Mouse (Mus musculus): ENCODE results near the gene D7Ertd443e.

DNA sequence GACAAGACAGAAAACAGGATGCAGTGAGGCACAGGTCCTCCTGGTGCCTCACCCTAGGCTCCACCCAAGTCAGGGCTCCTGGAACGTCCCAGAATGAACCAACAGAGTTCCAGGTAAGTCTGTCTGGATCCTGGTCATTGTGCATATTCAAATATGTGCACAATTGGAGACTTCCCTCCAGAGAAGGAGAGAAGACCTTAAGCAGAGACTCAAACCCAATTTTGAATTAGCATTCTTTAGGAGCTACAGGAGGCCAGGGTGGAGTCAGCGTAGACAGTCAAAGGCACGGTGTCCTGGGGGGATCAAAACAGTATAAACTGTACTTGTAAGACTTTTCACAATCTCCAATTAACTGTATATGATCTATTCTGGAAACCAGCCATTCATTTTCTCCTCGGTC, 113.0 kb downstream of the D7Ertd443e start:
- no peak for TF ChIP-seq POLR2AphosphoS2 (IDR thresholded peaks at IDR 0.05; ENCODE audit: low read length)
- no peak for TF ChIP-seq ZC3H11A (IDR thresholded peaks at IDR 0.05; ENCODE audit: low read depth, low read length)
- TF ChIP-seq MAX (IDR thresholded peaks at IDR 0.05; ENCODE audit: low read length) = no peak
- no peak for TF ChIP-seq ETS1 (IDR thresholded peaks at IDR 0.05; ENCODE audit: low read depth, low read length)
- no peak for TF ChIP-seq USF2 (IDR thresholded peaks at IDR 0.05; ENCODE audit: borderline replicate concordance in 1 of 2, insufficient read depth in 1 of 2, low read depth in 1 of 2, low read length in 2 of 2)
- no peak for TF ChIP-seq EP300 (IDR thresholded peaks at IDR 0.05; ENCODE audit: low read depth in 1 of 2, low read length in 2 of 2)
- TF ChIP-seq CHD1 (IDR thresholded peaks at IDR 0.05; ENCODE audit: low read depth, low read length) = no peak
- TF ChIP-seq JUND (IDR thresholded peaks at IDR 0.05; ENCODE audit: low read depth, low read length) = no peak
- TF ChIP-seq NELFE (IDR thresholded peaks at IDR 0.05; ENCODE audit: low read depth, low read length) = no peak

Data from MEL (cell line).